Mouse (Mus musculus) thymus, postnatal 4 days (tissue): ENCODE data around the gene Il1rap.

ENCODE experiments used
- DNase-seq: peaks from one replicate; pipeline ENCODE4 v3.0.0; 2021

Gene Il1rap

DNA sequence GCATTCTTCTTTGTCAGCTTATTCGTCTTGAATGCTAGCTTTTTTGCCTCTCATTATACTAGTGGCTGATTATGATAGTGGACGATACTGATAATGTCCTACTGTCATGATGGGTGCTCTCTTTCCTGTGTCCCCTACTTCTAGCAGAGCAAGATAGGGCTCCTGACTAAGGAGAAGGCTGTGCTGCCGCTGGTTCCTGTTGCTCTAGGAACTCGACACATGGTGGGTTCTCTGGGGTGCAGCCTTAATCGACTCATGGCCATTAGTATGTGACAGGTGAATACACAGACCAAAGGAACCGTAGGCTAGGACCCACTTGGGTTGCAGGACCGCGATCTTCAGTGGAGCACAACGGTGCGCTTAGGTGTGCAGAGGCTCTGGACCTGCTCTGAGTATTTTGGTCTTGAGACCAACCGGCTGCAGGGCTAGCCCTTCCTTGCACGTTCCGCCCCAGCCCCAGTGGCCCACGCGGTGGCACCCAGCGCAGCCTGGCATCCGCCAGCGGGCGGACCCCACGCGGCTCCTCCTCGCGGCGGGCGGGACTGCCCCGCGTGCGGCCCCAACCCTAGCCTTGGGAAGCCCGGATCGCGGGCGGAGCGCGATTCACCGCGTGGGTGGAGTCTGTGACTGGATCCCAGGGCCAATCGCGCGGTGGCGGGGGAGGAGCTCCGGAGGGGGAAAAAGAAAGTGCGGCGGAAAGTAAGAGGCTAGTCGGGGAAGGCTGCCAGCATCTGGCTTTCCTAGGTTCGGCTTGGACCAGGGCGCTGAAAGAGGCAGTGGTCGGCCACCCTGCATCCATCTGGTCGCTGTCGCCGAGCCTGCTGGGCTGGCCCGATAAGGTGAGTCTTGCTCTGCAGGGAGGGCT lies at the start of gene Il1rap:
TSS of gene Il1rap (plus strand) at position 657 of the 865 bp plus-strand sequence.
- DNase-seq: peak; percentile 94

- DNase-seq: no peak
Observed at GRCm38 (mm10) chr16:26532287-26532686, 49.2 kb upstream of the Il1rap start.

- DNase-seq: no peak
Observed at GRCm38 (mm10) chr16:26546170-26546878, 35.2 kb upstream of the Il1rap start.

DNA sequence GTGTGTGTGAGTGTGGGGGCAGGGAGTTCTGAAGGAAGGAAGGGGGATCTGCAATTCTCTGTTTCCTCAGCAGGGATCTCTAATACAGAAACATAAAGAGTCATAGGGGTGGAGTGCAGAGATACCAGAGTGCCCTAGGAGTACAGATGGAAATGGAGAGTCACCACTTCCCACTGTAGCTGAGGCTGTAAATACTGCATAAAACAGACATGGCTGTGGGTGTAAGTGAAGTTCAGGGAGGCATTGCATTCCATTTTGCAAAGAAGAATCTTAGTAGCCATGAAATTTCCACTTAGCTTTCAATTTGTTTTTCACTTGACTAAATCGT lies 34.7 kb upstream of the Il1rap start:
- no peak for DNase-seq

DNA sequence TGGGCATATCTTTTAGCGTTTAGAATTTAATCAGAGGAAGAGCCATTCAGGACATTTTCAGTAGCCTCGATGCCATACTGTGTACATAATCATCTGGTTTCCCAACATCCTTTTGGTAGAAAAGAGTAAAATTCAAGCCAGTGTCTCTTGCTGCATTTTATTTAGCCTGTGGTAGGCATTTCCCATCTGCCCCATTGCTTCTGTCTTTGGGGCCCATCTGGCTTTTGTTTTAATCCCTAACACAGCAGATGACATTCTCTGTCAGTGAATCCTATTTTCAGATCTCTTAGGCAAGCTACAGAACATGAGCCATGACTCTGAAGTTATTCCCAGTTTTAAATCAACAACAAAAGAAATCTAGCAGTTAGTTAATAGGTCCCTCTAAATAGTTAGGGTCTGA lies 32.3 kb upstream of the Il1rap start:
- DNase-seq: no peak

- no peak for DNase-seq
Observed at GRCm38 (mm10) chr16:26552234-26552633, 29.3 kb upstream of the Il1rap start.

DNA sequence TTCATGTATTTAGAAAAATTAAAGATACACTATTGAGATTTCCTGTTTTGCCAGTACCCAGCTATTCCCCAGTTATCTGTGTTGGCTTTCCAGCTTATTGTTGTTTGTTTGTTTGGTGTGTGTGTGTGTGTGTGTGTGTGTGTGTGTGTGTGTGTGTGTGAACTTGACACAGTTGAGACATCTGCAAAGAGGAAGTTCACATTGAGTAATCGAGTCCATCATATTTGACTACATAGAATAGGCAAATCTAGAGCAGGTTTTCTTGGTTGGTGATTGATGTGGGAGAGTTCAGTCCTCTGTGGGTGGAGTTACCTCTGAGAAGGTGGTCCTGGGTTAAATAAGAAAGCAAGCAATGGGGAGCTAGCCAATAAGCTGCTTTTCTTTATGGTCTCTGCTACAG lies 22.7 kb upstream of the Il1rap start:
- no peak for DNase-seq

- DNase-seq: no peak
Observed at GRCm38 (mm10) chr16:26561743-26562142, 19.8 kb upstream of the Il1rap start.

DNA sequence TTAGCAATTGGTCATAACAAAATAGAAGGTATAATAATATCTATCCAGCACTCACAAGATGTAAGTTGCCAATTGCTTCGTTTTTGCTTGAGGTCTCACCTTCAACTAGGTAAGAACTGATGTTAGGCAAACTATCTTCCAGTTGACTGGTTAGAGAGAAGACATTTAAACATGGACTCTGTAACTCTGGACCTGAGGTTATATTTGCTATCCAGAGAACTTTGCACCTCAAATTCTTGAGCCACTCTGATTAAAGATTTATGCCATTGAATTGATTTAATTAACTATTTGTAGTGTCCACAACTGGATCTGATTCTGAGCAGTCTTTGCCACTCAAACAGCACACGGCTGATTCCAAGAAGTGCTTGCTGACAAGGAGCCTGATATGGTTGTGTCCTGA lies 18.7 kb upstream of the Il1rap start:
- no peak for DNase-seq

DNA sequence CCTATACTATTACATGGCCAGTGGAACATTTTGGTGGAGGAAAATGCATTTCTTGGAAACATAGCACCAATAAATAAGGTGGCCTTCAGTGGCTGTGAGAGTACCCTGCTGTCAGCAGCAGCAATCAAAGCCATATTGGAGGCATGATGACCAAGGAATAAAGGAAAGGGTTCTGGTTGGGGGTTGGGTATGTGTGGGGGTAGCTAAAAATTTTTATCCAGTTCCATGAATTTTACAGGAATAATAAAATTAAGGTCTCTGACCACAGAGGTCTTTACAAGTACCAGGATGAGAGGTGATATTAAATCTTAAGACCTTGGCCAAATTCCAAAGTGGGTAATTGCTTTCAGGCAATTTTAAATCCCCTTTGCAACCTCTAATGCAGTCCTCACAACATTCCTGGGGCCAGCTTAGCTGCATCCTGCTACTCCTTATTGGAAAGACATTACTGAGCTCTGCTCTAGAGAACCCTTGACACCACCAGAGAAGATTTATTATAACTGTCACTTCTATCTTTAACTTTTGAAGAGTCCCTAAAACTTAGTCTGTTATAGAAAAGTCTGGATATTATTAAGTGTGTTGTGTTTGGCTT lies 12.0 kb upstream of the Il1rap start:
- DNase-seq: no peak

DNA sequence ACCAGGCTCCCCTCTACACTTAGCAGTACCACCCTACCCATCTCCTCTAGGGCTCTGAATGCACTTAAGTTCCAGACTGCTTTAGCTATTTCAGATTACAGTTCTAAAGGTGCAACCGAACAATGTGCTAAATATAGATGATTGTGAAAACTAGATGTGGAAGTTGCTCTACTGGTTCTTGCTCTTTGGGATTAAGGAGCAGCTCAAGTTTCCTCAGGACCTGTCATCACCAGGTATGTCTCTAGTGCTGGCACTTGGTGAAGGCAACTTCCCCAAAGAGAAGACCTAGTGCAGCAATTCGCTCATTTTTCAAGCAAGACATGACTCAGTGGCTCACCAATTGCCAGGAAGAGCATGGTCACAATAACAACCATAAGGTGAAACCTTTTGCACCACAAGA lies 9.7 kb upstream of the Il1rap start:
- DNase-seq: no peak

DNA sequence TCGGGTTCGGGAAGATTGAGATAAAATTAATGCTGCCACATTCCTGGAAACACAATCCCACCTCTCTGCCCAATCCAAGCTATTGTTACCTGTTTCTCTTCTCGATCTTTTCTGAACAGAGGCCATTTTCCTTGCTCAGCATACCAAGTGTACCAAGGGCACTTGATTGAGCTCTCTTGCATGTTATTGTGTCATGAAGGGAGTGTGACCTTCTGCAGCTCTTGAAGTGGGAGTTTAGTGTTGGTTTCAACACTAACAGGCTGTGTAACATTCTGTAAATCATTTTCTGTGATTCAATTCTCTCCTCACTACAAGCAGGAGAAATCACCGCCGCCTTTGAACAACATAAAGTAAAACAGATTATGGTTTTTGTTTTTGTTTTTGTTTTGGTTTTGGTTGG lies 7.3 kb upstream of the Il1rap start:
- DNase-seq: no peak

DNA sequence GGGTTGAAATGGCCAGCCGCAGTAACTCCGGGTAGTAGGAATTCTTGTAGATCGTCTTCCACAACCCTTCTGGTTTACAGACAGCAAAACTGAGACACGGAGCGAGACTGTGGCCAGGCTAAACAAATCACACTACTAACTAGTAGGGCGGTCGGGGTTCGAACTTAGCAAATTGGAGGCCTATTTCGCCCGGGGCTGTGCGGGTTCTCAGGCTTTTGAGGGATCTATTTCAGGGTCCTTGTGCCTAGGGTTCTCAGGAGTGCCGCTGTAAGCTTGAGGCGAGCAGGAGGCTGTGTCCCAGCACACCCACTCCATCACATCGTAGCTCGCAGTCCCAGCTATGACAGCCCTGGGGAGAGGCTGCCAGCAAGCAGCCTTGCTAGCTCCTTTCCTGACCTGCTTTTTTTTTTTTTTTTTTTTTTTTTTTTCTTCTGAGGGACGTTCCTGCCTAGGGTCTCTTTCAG lies 441 bp downstream of the Il1rap start:
- peak; percentile 49 for DNase-seq

DNA sequence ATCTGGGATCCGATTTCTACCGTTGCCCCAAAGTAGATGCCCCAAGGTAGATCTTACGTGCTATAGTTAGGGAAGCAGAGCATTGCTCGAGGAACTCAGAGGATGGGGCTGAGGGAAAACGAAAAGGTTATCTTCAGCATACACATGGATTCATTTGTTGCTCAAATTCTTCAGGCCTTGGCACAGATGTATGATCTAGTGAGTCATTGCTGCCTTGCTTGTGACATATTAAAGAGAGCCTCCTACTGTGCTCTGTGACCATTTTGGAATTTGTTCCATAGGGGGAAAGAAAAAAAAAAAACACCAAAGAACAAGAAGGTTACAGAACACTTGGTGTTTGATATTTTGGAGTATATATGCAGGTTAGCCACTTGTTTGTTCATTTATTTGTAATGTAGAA lies 4.3 kb downstream of the Il1rap start:
- no peak for DNase-seq

DNA sequence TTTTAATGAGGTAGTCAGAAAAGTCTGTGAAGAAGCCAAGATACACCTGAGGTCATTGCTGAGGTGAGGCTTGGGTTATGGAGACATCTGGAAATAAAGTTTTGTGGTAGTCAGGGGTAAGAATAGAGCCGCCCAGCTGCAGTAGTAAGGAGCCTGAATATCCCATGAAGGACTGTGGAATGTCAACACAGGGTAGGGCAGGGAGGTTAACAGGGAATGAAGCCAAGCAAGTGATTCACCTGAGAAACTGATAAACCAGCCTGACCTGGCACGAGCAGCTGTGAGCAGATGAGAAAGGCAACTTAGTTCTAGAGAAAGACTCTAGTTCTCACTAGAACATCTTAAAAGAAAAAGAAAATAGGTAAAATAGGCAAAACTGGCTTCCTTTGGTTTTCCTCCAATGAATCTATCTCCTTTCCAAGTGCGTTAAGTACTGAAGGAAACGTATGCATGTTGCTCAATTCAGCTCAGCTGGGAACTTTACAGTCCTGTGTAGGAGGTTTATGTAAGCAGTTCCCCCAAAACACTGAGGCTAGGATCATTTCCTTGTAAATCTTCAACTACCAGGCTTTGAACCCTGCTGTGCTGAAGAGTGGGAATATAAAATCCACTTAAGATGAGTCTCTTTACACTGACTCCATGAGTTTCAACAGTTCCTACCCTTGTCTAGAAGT lies 9.5 kb downstream of the Il1rap start:
- no peak for DNase-seq

DNA sequence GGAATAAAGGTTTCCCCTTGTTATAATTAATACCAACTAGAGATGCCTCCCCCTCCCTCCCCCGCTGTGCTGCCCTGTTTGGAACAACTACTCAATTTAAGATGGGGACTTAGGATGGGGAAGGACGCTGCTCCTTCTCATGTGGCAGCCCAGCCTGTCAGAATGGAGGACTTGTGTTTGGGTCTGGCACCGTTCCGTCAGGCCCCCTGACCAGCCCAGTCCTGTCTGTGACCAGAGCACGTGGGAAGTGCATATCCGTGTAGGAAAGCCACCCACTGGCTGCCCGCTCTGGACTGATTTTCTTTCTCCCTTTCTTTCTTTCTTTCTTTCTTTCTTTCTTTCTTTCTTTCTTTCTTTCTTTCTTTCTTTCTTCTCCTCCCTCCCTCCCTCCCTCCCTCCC lies 14.9 kb downstream of the Il1rap start:
- no peak for DNase-seq

DNA sequence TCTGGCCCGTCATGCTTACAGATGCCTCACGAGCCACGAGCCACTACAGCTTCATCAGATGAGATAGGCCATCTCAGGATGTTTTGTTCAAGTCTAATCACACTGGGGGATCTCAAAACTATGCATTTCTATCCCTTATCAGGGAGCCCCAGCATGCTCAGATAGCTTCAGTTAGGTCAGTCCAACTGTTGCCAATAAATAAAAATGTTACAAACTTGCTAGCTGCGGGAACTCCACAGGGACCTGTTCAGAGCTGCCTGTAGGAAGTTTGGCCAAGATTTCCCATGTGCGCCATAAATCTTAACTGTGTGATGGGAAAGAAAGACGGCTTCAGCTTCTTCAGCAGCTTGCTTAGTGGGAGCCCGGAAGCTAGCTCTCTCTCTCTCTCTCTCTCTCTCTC lies 15.8 kb downstream of the Il1rap start:
- DNase-seq: no peak

- DNase-seq: no peak
Observed at GRCm38 (mm10) chr16:26598591-26598990, 17.1 kb downstream of the Il1rap start.

- DNase-seq: no peak
Observed at GRCm38 (mm10) chr16:26601482-26601881, 20.0 kb downstream of the Il1rap start.

GRCm38 (mm10) chr16:26604621-26605020 lies 23.1 kb downstream of the Il1rap start:
- no peak for DNase-seq

DNA sequence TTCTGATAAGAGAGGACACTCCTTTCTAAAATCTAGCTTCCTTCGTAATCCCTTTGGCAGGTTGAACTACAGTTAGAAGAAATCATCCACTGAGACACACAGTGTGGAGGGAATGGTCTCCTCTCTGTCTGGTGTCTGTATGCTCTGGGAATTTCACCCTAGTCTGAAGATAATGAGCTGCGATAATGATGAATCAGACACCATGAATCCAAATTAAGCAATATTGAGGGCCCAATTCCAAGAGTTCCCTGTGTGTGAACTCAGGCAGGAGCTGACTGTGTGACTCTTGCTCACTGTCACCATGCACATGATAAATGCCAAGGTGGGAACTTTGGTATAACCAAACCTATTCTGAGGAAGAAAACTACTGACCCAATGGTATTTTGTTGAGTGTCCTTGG lies 26.5 kb downstream of the Il1rap start:
- DNase-seq: no peak

- DNase-seq: no peak
Observed at GRCm38 (mm10) chr16:26610508-26610907, 29.0 kb downstream of the Il1rap start.

GRCm38 (mm10) chr16:26612499-26613220 lies 31.2 kb downstream of the Il1rap start:
- no peak for DNase-seq
